Mouse (Mus musculus) liver, adult 2 months (tissue): Measurements from ENCODE around the gene R3hdm2.

Source experiments
- CTCF ChIP-seq: fragments of 200-500 bp; IDR thresholded peaks from 2 replicates; pipeline ENCODE4 v1.5.1; 2011; ENCODE audit warnings: low read depth, low read length, control low read depth
- POLR2A ChIP-seq: fragments of 200-500 bp; IDR thresholded peaks from 2 replicates; pipeline ENCODE4 v1.6.1; 2011; ENCODE audit warnings: low read length, control low read depth; ENCODE audit not compliant: insufficient read depth; ENCODE audit errors: extremely low read depth

DNA sequence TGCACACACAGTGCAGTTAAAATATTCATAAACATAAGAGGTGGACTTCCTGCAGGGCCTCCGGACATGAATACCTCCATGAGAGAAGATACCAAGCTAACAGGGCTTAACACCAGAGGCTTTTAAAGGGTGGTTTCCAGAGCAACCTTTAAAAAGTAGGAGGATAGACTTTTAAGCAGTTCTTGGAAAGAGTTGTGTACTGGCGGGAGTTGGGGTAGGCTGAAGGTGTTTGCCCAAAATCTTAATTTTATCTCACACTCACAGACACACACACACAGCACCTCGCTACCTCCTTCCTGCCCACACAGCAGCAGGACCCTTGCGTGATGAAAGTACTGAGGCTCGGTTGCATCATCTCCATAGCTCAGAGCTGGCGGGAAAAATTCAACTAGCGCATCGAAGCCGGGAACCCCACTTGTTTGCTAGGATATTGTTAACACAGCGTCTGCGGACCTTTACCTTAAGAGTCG is 141.5 kb downstream of the R3hdm2 start:
- TF ChIP-seq POLR2A (no peak), CTCF (no peak)
